Mouse (Mus musculus) 3134 (cell line): ENCODE measurements around the gene Thra.

ENCODE experiments used
- DNase-seq: peaks from one replicate; pipeline ENCODE4 v3.0.0-alpha.2; 2011; ENCODE audit warnings: low spot score; ENCODE audit not compliant: insufficient read length; ENCODE audit errors: extremely low read depth

Gene Thra

GRCm38 (mm10) chr11:98791448-98791847, 51.0 kb downstream of the Thra start:
- no peak for DNase-seq

GRCm38 (mm10) chr11:98792081-98792480, 51.6 kb downstream of the Thra start:
- DNase-seq: no peak

- peak; percentile 88 for DNase-seq
Observed at GRCm38 (mm10) chr11:98794469-98795014, 54.1 kb downstream of the Thra start.

GRCm38 (mm10) chr11:98795015-98795713, 54.7 kb downstream of the Thra start, which contains the start of gene Msl1:
TSS of gene Msl1 (plus strand) at chr11:98795516.
- peak; percentile 86 for DNase-seq

- DNase-seq: peak; percentile 71
Observed at GRCm38 (mm10) chr11:98795714-98796514, 55.5 kb downstream of the Thra start.

- DNase-seq: peak; percentile 65
Observed at GRCm38 (mm10) chr11:98796515-98797216, 56.2 kb downstream of the Thra start.

GRCm38 (mm10) chr11:98797306-98797705, 56.9 kb downstream of the Thra start:
- no peak for DNase-seq

- DNase-seq: no peak
Observed at GRCm38 (mm10) chr11:98797909-98798308, 57.5 kb downstream of the Thra start.

GRCm38 (mm10) chr11:98804605-98805004, 64.2 kb downstream of the Thra start, which contains the start of gene Casc3:
TSS of gene Casc3 (plus strand) at chr11:98804905.
- DNase-seq: no peak

- no peak for DNase-seq
Observed at GRCm38 (mm10) chr11:98808417-98808816, 68.0 kb downstream of the Thra start.

- peak; percentile 98 for DNase-seq
Observed at GRCm38 (mm10) chr11:98809457-98810290, 69.2 kb downstream of the Thra start.

- no peak for DNase-seq
Observed at GRCm38 (mm10) chr11:98810686-98811085, 70.2 kb downstream of the Thra start.

- DNase-seq: no peak
Observed at GRCm38 (mm10) chr11:98816706-98817239, 76.3 kb downstream of the Thra start.
